Mouse (Mus musculus): ENCODE measurements at regions not wholly inside any gene's neighbourhood (a gene's known extent, or its start where the extent isn't known, plus 50 kb on each side); places are given as distances from the start of the nearest gene placed in this dataset.

DNA sequence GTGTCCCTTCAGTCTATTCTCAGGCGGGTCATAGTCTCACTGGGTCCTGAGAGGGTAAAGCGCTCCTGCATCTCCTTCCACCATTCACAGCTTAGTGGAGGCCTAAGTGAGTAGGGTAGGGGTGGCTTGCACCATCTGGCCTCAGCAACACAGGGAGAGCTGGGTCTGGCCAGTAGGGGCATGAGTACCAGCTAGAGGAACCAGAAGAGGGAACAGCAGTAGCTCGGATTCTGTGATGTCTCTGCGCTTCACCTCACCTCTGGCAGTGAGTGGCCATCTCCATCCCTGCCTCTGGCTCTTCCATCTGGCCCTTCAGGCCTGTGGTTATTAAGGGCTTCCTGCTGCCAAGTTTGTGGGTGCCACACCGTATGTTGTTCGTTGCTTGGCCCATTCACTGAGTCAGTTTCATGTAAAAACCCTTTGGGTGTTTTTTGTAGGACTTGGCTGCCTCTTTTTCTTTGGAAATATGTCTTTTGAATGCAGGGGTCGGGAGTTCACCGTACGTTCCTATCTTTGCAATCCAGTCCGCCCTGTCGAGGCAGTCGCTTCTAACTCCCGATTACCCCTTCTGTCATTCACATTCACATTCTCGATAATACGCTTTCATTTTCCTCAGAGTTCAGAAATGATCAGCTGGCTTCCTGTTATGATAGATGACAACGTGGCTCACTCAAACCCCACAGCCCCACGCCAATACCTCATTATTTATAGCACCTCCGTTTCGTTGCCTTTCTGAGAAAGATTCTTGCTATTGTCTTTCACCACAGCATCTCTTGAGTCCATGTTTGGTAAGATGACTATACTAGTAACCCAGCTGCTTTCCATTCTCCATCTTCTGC, 99.4 kb upstream of the Mrps10 start:
- 87% methylated on average over 19 of the region's 19 CpGs for WGBS
- no peaks in the 10 kb centered on the region for H3K36me3 ChIP-seq
- no peak overlapping the region for H3K27ac ChIP-seq (replicated peaks)
- H3K4me1 ChIP-seq, result no peaks in the 10 kb centered on the region
- H3K9me3 ChIP-seq (replicated peaks), result no peaks in the 10 kb centered on the region
- no peaks in the 10 kb centered on the region for H3K27me3 ChIP-seq (replicated peaks)
- H3K9ac ChIP-seq (replicated peaks), result no peak overlapping the region
- no peak overlapping the region for H3K4me3 ChIP-seq (replicated peaks)
- H3K4me2 ChIP-seq, result no peak overlapping the region
- no peak for ATAC-seq (ENCODE audit: low FRiP score)

DNA sequence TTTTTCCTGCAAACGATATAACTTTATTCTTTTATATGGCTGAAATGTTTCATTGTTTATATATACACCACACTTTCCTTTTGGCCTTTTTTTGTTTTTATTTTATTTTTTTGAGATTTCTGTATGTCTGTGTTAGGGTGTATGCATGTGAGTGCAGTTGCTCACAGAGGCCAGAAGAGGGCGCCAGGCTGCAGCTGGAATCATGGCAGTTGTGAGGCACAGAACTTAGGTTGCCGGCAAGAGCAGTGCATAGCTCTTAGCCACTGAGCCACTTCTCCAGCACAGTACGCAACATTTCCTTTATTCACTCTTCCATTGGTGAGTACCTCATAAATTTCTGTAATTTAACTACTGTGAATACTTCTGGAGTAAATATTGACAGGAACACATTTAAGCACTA, 100.8 kb upstream of the Mrps10 start:
- 0 out of 2 replicates have a peak, but pooled peaks cover 2% of the 10 kb centered on the region for H3K9me3 ChIP-seq (replicated peaks)
- H3K9ac ChIP-seq (replicated peaks), result no peak overlapping the region
- ATAC-seq (ENCODE audit: low FRiP score), result no peak
- no peaks in the 10 kb centered on the region for H3K27me3 ChIP-seq (replicated peaks)
- WGBS, result 92% methylated on average over 4 of the region's 4 CpGs
- no peaks in the 10 kb centered on the region for H3K4me1 ChIP-seq
- H3K4me2 ChIP-seq, result no peak overlapping the region
- no peaks in the 10 kb centered on the region for H3K36me3 ChIP-seq
- H3K27ac ChIP-seq (replicated peaks), result no peak overlapping the region
- H3K4me3 ChIP-seq (replicated peaks), result no peak overlapping the region

DNA sequence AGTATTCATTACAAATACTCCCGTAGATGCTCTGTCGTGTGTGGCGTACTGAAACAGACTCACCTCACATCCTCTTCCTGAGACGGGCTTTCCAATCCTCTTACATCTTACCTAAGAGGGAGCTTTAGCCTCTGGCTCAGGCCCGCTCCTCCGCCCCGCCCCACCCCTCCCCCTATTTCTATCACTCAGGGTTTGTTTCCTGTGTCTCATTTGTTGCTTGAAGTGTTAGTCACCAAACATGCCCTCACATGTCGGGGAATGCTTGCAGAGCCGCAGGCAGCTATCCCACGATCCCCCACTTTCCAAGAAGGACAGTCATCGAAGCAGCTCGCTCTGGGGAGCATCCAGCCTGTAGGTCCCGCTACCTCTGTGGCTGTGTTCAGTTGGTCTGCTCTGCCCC, 101.6 kb upstream of the Mrps10 start:
- 96% methylated on average over 13 of the region's 13 CpGs for WGBS
- H3K36me3 ChIP-seq, result no peaks in the 10 kb centered on the region
- H3K4me3 ChIP-seq (replicated peaks), result no peak overlapping the region
- no peaks in the 10 kb centered on the region for H3K27me3 ChIP-seq (replicated peaks)
- no peak overlapping the region for H3K9ac ChIP-seq (replicated peaks)
- 0 out of 2 replicates have a peak, but pooled peaks cover 2% of the 10 kb centered on the region for H3K9me3 ChIP-seq (replicated peaks)
- H3K4me2 ChIP-seq, result no peak overlapping the region
- ATAC-seq (ENCODE audit: low FRiP score), result no peak
- H3K4me1 ChIP-seq, result no peaks in the 10 kb centered on the region
- no peak overlapping the region for H3K27ac ChIP-seq (replicated peaks)

DNA sequence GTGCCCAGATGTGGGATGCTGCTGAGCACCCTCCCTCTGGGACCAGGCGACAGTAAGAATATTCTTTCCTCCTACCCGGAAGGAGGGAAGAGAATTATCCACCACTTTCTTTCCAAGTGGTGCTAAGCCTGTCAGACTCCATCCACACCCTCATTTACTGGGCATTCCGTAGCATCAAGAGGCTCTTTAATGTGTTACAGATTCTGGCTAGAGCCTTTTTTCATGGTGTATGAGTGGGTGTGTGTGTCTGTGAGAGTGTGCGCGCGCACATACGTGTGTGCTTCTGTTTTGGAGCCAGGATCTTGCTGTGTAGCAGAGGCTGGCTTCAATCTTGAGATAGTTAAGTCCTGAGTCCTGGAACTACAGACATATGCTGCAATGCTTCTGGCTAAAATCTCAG, 102.4 kb upstream of the Mrps10 start:
- Histone ChIP-seq H3K4me2 (no peak overlapping the region), H3K27ac (replicated peaks) (no peak overlapping the region), H3K9ac (replicated peaks) (no peak overlapping the region), H3K9me3 (replicated peaks) (0 out of 2 replicates have a peak, but pooled peaks cover 2% of the 10 kb centered on the region), H3K36me3 (no peaks in the 10 kb centered on the region), H3K27me3 (replicated peaks) (no peaks in the 10 kb centered on the region), H3K4me1 (no peaks in the 10 kb centered on the region), H3K4me3 (replicated peaks) (no peak overlapping the region)
- 90% methylated on average over 7 of the region's 7 CpGs for WGBS
- no peak for ATAC-seq (ENCODE audit: low FRiP score)

DNA sequence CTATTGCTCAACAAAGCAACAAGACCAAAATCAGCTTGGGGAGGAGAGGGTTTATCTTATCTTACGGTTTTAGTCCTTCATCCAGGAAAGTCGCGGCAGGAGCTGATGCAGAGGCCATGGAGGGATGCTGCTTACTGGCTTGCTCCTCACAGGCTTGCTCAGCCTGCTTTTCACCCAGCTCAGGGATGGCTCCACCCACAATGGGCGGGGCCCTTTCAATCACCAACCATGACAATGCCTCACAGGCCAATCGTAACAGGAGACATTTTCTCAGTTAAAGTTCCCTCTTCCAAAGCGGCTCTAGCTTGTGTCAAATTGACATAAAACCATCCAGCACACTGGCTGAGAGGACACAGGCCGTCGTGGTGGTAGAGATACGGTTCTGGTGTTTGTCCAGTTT, 105.7 kb upstream of the Mrps10 start:
- no peaks in the 10 kb centered on the region for H3K4me1 ChIP-seq
- H3K4me3 ChIP-seq (replicated peaks), result no peak overlapping the region
- no peak overlapping the region for H3K4me2 ChIP-seq
- H3K9ac ChIP-seq (replicated peaks), result no peak overlapping the region
- ATAC-seq (ENCODE audit: low FRiP score), result no peak
- H3K27ac ChIP-seq (replicated peaks), result no peak overlapping the region
- WGBS, result 95% methylated on average over 9 of the region's 9 CpGs
- H3K36me3 ChIP-seq, result no peaks in the 10 kb centered on the region
- H3K9me3 ChIP-seq (replicated peaks), result 0 out of 2 replicates have a peak, but pooled peaks cover 2% of the 10 kb centered on the region
- no peaks in the 10 kb centered on the region for H3K27me3 ChIP-seq (replicated peaks)

DNA sequence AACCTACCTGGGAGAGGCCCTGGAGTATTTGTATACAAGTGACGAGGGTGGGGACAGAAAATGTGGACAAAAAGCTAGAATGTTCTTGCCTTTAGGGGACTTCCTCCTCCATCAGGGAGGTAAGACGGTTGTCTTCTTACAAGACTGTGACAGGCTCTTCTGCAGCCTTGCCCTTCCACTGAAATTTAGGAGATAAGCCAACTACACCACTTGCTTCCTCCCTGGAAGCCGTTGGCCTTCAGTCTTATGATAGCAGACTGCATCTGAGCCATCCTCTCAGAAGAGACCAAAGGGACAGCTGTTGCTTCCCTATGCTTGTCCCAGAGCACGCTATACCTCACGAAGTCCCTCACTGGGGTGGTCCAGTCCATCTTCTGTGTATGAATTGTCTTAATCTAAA, 106.5 kb upstream of the Mrps10 start:
- H3K4me3 ChIP-seq (replicated peaks), result no peak overlapping the region
- no peaks in the 10 kb centered on the region for H3K4me1 ChIP-seq
- no peaks in the 10 kb centered on the region for H3K27me3 ChIP-seq (replicated peaks)
- 97% methylated on average over 5 of the region's 5 CpGs for WGBS
- 0 out of 2 replicates have a peak, but pooled peaks cover 2% of the 10 kb centered on the region for H3K9me3 ChIP-seq (replicated peaks)
- no peak for ATAC-seq (ENCODE audit: low FRiP score)
- H3K27ac ChIP-seq (replicated peaks), result no peak overlapping the region
- no peak overlapping the region for H3K9ac ChIP-seq (replicated peaks)
- H3K4me2 ChIP-seq, result no peak overlapping the region
- no peaks in the 10 kb centered on the region for H3K36me3 ChIP-seq

DNA sequence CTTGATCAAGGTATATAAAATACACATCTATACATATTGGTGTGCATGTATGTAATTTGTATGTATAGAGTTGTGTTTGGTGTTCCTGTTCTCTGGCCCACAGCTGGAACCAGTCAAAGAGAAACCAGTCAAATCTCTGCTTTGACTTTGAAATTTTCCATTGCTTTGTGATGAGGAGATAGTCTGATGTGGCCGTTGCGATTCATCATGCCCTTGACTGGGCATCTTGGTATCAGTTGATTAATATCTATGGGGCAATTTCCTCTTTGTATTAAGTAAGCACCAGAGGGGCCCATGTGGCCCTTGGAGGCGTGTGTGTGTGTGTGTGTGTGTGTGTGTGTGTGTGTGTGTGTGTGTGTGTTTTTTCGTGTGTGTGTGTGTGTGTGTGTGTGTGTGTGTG, 107.7 kb upstream of the Mrps10 start:
- Histone ChIP-seq H3K27me3 (replicated peaks) (no peaks in the 10 kb centered on the region), H3K4me3 (replicated peaks) (no peak overlapping the region), H3K36me3 (no peaks in the 10 kb centered on the region), H3K9me3 (replicated peaks) (0 out of 2 replicates have a peak, but pooled peaks cover 2% of the 10 kb centered on the region), H3K27ac (replicated peaks) (no peak overlapping the region), H3K9ac (replicated peaks) (no peak overlapping the region), H3K4me2 (no peak overlapping the region), H3K4me1 (no peaks in the 10 kb centered on the region)
- 98% methylated on average over 3 of the region's 4 CpGs for WGBS
- no peak for ATAC-seq (ENCODE audit: low FRiP score)

DNA sequence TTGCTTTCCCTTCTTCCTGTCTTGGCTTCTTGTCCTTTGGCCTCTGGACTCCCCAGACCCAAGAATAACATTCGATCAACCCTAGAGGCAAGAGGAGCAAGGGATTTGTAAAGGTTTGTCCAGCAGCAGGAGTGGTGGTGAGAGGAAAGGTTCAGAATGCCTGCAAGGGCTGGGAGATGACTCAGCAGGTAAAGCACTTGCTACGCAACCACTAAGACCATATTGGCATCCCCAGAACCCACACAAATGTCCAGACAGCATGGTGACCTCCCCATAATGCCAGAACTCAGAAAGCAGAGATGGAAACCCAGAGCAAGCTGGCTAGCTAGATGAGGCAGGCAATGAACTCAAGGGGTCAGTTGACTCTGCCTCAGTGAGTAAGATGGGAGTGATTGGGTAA, 110.4 kb upstream of the Mrps10 start:
- Histone ChIP-seq H3K27me3 (replicated peaks) (no peaks in the 10 kb centered on the region), H3K9me3 (replicated peaks) (0 out of 2 replicates have a peak, but pooled peaks cover 2% of the 10 kb centered on the region), H3K4me1 (no peaks in the 10 kb centered on the region), H3K27ac (replicated peaks) (no peak overlapping the region), H3K4me2 (no peak overlapping the region), H3K9ac (replicated peaks) (no peak overlapping the region), H3K4me3 (replicated peaks) (no peak overlapping the region), H3K36me3 (no peaks in the 10 kb centered on the region)
- no peak for ATAC-seq (ENCODE audit: low FRiP score)
- 93% methylated on average over 2 of the region's 2 CpGs for WGBS

DNA sequence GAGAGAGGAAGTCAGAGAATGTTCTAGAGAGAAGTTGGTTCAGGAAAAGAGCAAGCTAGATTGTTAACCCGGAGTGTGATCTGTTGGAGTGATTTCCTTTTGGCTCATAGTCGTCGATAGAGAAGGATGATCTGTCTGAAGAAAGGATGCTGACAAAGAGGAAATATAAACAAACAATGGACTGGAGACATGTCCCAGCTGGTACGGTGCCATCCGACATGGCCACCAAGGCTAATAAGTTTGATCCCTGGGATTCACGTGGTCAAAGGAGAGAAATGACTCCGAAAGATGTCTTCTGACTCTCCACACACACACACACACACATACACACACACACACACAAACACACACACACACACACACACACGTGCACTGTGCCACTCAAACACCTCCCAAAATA, 113.5 kb upstream of the Mrps10 start:
- Histone ChIP-seq H3K36me3 (no peaks in the 10 kb centered on the region), H3K27me3 (replicated peaks) (no peaks in the 10 kb centered on the region), H3K9me3 (replicated peaks) (no peaks in the 10 kb centered on the region), H3K4me2 (no peak overlapping the region), H3K27ac (replicated peaks) (no peak overlapping the region), H3K4me3 (replicated peaks) (no peak overlapping the region), H3K9ac (replicated peaks) (no peak overlapping the region), H3K4me1 (peaks cover 4% of the 10 kb centered on the region)
- WGBS, result 90% methylated on average over 8 of the region's 8 CpGs
- no peak for ATAC-seq (ENCODE audit: low FRiP score)

DNA sequence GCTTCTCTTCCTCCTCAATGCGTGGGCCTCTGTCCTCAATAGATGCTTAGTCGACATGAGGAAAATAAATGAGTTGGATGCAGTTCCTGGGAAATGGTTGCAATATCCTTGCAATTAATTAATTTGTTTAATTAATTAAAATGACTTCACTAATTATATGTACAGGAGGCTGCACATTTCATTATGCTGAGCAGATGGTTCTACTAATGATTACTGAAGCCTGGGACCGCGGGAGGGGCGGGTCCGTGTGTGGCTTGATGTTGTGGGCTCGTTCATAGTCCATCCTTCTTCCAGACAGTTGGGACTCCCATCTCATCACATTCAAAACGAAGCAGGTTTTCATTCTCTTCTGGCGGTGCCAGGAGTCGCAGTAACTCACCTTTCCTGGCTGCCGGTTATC, 114.7 kb upstream of the Mrps10 start:
- H3K9me3 ChIP-seq (replicated peaks), result no peaks in the 10 kb centered on the region
- ATAC-seq (ENCODE audit: low FRiP score), result 0 out of 2 replicates have a peak, but pooled peaks have one; percentile 51
- no peak overlapping the region for H3K9ac ChIP-seq (replicated peaks)
- 57% methylated on average over 11 of the region's 11 CpGs for WGBS
- no peak overlapping the region for H3K4me3 ChIP-seq (replicated peaks)
- no peaks in the 10 kb centered on the region for H3K27me3 ChIP-seq (replicated peaks)
- no peak overlapping the region for H3K4me2 ChIP-seq
- H3K4me1 ChIP-seq, result peaks cover 15% of the 10 kb centered on the region
- H3K36me3 ChIP-seq, result no peaks in the 10 kb centered on the region
- no peak overlapping the region for H3K27ac ChIP-seq (replicated peaks)

DNA sequence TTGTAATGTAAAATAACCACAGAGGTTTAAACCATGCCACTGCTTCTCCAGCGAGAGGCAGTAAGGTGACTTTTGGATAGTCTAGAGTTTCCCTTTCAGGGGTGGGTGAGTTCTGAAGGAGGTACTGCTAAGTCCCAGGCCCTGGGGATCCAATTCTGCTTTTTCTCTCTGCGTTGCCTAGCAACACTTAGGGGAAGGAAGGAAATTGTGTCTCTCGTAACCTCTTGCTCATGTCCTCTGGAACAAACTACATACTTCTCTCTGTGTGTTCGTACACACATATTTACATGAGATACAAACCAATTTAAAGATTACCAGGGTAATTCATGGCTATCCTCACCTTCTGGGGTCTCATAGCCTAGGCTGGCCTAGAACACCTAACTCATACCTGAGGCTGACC, 118.7 kb upstream of the Mrps10 start:
- no peak overlapping the region for H3K9ac ChIP-seq (replicated peaks)
- H3K9me3 ChIP-seq (replicated peaks), result no peaks in the 10 kb centered on the region
- H3K36me3 ChIP-seq, result 0 out of 2 replicates have a peak, but pooled peaks cover 2% of the 10 kb centered on the region
- no peak overlapping the region for H3K4me2 ChIP-seq
- H3K4me1 ChIP-seq, result peaks cover 20% of the 10 kb centered on the region
- 58% methylated on average over 4 of the region's 4 CpGs for whole genome bisulfite sequencing
- no peak overlapping the region for H3K27ac ChIP-seq (replicated peaks)
- H3K27me3 ChIP-seq (replicated peaks), result no peaks in the 10 kb centered on the region
- H3K4me3 ChIP-seq (replicated peaks), result no peak overlapping the region
- ATAC-seq (ENCODE audit: low FRiP score), result no peak

DNA sequence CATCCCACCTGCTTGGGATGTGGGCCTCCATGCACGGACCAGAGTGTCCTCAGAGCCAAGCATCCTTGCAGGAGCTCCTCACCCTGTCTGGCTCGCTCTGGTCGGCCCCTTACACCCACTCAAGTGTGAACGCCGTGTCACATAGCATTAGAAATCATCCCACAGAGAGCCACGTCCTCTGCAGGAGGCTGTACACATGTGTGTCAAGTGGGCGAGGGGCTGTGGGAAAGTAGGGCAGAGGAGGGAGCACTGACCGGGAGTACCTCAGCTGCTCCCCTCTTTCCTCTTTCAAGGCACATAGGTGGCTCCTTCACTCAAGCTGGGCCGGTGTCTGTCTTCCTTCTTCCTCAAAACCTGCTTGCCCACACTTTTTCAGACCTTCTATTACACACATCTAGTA, 119.5 kb upstream of the Mrps10 start:
- WGBS, result 84% methylated on average over 9 of the region's 9 CpGs
- no peak for ATAC-seq (ENCODE audit: low FRiP score)

More for the DNA sequence above, 119.5 kb upstream of the Mrps10 start:
- Histone ChIP-seq H3K4me1 (peaks cover 20% of the 10 kb centered on the region), H3K36me3 (0 out of 2 replicates have a peak, but pooled peaks cover 2% of the 10 kb centered on the region), H3K9ac (replicated peaks) (no peak overlapping the region), H3K4me2 (no peak overlapping the region), H3K27ac (replicated peaks) (no peak overlapping the region), H3K9me3 (replicated peaks) (no peaks in the 10 kb centered on the region), H3K4me3 (replicated peaks) (no peak overlapping the region), H3K27me3 (replicated peaks) (no peaks in the 10 kb centered on the region)

All from neural tube, embryonic 15.5 days (tissue).